Mouse (Mus musculus) brain, embryonic 14.5 days (tissue): ENCODE measurements around the gene Pla2g6.

Experiments used
- CTCF ChIP-seq: fragments of 200-500 bp; IDR thresholded peaks from 2 replicates; pipeline ENCODE4 v1.5.1; 2012; ENCODE audit warnings: inconsistent platforms, mild to moderate bottlenecking, moderate library complexity, borderline replicate concordance; ENCODE audit not compliant: insufficient read depth, insufficient read length; ENCODE audit errors: extremely low read depth
- POLR2A ChIP-seq: fragments of 200-500 bp; IDR thresholded peaks from 2 replicates; pipeline ENCODE4 v1.6.1; 2012; ENCODE audit warnings: mild to moderate bottlenecking, inconsistent platforms, borderline replicate concordance; ENCODE audit not compliant: poor library complexity, insufficient read depth, insufficient read length, severe bottlenecking; ENCODE audit errors: extremely low read depth

DNA sequence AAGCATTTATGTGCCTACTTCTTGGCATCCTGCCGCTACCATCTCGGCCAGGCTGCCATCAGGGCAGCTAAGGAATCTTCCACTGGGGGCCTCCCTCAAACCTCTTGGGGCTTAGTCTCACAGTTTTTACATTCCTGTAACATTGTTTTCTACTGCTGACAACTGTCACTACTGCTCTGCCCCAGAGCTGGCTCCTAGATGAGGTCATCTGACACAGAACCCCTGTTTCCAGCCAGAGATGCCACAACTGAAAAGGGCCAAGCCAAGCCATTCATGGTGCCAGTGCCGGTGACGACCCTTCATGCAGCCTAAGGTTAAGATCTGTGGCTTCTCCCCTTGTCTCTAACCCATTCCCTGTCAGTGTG, 4.4 kb downstream of the Pla2g6 start:
- TF ChIP-seq POLR2A = no peak
- TF ChIP-seq CTCF = no peak
